Mouse (Mus musculus): ENCODE measurements around the gene Hspb7.

- TF ChIP-seq EP300 (IDR thresholded peaks at IDR 0.05; ENCODE audit: low read depth) (no peak), CTCF (IDR thresholded peaks at IDR 0.05; ENCODE audit: low read depth) (no peak)
These were observed 12.1 kb downstream of the Hspb7 start for GRCm38 (mm10) chr4:141432666-141433065.

Measured in liver, embryonic 14.5 days (tissue).